Mouse (Mus musculus) megakaryocyte, embryonic 14.5 days (primary cell): ENCODE measurements around the gene Plcb2. TPM values are rescaled to one million over a fixed set of nuclear protein-coding genes. Genes with fewer than 3 reads are reported as not detected.
A peak's percentile ranks its signal among the peaks of the same experiment; 100 is the strongest.

Experiments
- H3K27me3 ChIP-seq: replicated peaks from 2 replicates; pipeline ENCODE3; 2012; ENCODE audit warnings: inconsistent platforms
- H3K36me3 ChIP-seq: replicated peaks from 2 replicates; pipeline ENCODE3; 2012; ENCODE audit warnings: low read length, inconsistent platforms, mixed read lengths
- H3K4me1 ChIP-seq: 2 replicates; pipeline ENCODE4 v1.6.1; 2012; ENCODE audit warnings: inconsistent platforms
- H3K4me3 ChIP-seq: replicated peaks from 2 replicates; pipeline ENCODE3; 2012; ENCODE audit warnings: moderate library complexity, mild to moderate bottlenecking, inconsistent platforms
- H3K9me3 ChIP-seq: 2 replicates; pipeline ENCODE4 v1.6.1; 2012; ENCODE audit warnings: inconsistent platforms
- FLI1 ChIP-seq: IDR thresholded peaks from 2 replicates; pipeline ENCODE4 v1.6.1; 2012; ENCODE audit warnings: low read length, inconsistent platforms, mixed read lengths
- GATA1 ChIP-seq: IDR thresholded peaks from 3 replicates; pipeline ENCODE4 v1.6.1; 2012; ENCODE audit warnings: mixed read lengths, low read length, inconsistent platforms, borderline replicate concordance
- polyA plus RNA-seq: library from polyadenylated mRNA; stranded (reverse); fragments of >175 nt; gene quantifications from 2 replicates; pipeline ENCODE4 v1.2.3, GENCODE M21; 2012; ENCODE audit warnings: low replicate concordance; ENCODE audit not compliant: insufficient read depth

Gene Plcb2
- polyA plus RNA-seq, 1 experiment, result 25.8 TPM

DNA sequence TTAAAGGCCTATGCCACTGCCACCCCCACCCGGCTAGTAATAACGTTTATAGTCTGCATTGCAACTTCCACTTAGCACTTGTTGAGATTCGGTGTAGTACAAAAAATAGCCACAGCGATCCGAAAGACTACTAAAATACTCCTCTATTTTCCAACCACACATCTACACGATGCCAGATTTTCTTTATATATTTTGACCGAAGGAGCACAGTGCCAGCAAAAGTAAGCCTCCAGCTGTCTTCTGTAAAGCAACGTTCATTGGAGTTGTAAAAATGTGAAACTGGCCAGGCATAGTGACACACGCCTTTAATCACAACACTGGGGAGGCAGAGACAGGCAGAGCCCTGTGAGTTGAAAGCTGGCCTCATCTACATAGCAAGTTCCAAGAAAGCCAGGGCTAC is 12.9 kb upstream of the Plcb2 start:
- Histone ChIP-seq H3K4me3 (no peak overlapping the region), H3K4me1 (peaks cover 36% of the 10 kb centered on the region), H3K27me3 (no peaks in the 10 kb centered on the region), H3K9me3 (no peaks in the 10 kb centered on the region), H3K36me3 (peaks cover 2% of the 10 kb centered on the region)
- TF ChIP-seq FLI1, result no peak
- no peak for TF ChIP-seq GATA1

DNA sequence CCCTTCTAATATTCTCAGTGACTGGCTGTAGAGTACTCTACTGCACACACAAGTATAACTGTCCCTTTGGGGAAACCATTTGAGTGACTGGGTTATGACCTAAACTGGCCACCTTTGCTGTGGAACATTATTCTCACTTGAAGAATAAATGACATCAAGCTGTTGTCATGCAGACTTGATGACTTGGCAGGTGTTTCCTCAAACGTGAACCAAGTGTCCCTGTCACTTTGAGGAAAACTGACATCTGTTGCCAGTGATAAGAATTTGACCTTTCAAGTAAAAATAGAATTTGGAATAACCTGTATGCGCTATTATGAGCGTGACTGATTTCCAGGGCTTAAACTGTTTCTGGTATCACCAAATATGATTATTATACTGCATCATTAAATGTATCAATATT is 12.1 kb upstream of the Plcb2 start:
- peaks cover 36% of the 10 kb centered on the region for H3K4me1 ChIP-seq
- H3K9me3 ChIP-seq, result no peaks in the 10 kb centered on the region
- no peaks in the 10 kb centered on the region for H3K36me3 ChIP-seq
- no peaks in the 10 kb centered on the region for H3K27me3 ChIP-seq
- no peak overlapping the region for H3K4me3 ChIP-seq
- no peak for TF ChIP-seq GATA1
- TF ChIP-seq FLI1, result no peak

DNA sequence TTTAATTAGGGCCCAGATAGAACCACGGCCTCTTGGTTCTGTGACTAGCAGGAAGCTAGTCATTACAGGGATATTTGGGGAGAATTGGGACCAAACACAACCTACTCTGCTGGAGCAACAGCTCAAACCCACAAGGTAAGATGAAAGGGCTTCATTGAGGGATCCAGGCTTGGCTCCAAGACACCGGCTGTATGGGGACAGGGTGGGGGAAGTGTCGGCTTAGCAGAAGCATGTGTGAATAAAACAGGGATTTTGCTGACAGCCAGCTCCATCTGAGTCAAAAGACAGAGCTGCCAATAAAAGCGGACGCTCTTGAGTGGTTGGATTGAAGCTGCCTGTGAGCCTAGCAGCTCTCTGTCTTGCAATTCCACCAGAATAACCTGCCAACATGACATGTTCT is 5.1 kb upstream of the Plcb2 start:
- peaks cover 37% of the 10 kb centered on the region for H3K4me1 ChIP-seq
- no peaks in the 10 kb centered on the region for H3K36me3 ChIP-seq
- H3K27me3 ChIP-seq, result peaks cover 2% of the 10 kb centered on the region
- no peaks in the 10 kb centered on the region for H3K9me3 ChIP-seq
- TF ChIP-seq FLI1 (no peak), GATA1 (no peak)
- no peak overlapping the region for H3K4me3 ChIP-seq

DNA sequence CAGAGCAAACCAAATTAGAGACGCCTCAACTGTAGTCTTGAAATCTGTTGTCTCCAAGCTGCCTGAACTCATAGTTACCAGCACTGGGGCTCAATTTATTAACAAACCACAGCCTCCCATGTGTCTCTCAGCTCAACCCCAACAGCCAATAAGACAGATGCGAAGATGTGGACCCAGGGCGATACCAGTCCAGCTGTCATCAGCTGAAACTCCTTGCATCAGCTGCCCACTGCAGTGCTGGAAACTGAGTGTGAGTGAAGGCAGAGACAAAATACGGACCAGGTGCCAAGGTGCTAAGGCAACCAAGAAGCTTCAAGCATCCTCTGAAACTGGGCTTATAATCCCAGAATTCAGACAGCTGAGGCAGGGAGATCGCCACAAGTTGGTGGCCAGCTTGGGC is 3.7 kb upstream of the Plcb2 start:
- H3K4me1 ChIP-seq, result peaks cover 50% of the 10 kb centered on the region
- peaks cover 2% of the 10 kb centered on the region for H3K27me3 ChIP-seq
- H3K9me3 ChIP-seq, result no peaks in the 10 kb centered on the region
- H3K36me3 ChIP-seq, result no peaks in the 10 kb centered on the region
- TF ChIP-seq FLI1 (no peak), GATA1 (no peak)
- no peak overlapping the region for H3K4me3 ChIP-seq

DNA sequence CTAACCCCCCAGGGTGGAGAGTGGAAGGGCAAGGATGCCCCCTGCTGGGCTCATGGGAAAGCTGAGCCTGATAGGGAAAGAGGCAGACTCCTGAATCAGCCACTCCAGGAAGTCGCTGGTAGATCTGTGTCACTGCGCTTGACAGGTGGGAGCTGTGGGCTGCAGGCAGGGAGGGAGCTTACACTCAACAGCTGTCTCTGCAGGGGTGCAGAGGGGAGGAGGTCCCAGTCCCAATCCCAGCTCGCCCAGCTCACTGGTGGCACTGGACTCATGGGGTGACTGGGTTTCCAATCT is 2.3 kb upstream of the Plcb2 start:
- Histone ChIP-seq H3K4me3 (peak overlapping the region; percentile 81), H3K27me3 (peaks cover 2% of the 10 kb centered on the region)
- TF ChIP-seq FLI1, result no peak
- no peak for TF ChIP-seq GATA1

DNA sequence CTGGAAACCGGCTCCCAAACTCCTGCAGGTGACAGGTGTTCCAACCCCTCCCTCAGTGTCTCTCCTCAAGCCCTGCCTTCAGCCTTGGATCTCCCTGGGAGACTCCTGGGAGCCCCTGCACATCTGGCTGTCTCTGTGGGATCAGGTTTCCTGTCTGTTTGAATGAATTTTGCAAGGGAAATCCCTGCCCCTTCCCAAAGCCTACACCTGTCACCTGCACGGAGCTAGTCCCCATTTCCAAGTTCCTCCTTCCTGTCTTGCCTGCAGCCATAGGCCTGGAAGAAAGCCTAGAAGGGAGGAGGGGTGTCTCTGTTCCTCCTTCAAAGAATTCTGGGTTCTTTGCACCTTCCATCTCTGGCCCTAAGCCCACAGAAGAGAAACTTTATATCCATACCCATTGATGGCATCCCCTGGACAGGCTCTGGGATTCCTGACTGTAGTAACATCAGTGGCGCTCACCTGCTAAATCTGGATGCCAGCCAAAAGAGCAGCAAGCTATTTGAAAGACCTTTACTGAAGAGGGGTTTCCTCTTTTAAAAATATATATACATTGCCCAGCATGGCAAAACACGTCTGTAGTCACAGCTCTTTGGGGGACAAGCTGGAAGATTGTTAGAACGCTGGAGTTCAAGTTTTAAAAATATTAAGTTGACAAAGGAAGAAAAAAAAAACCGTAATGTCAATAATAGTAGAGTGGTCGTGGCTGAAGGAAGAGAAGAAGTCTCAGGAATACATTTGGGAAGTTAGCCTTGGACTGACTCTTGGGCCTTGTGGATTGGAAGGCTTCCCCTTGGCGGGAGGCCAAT is 1.8 kb upstream of the Plcb2 start:
- H3K4me1 ChIP-seq, result peaks cover 70% of the 10 kb centered on the region
- H3K36me3 ChIP-seq, result peaks cover 18% of the 10 kb centered on the region
- TF ChIP-seq GATA1 (no peak), FLI1 (no peak)
- H3K4me3 ChIP-seq, result no peak overlapping the region
- H3K9me3 ChIP-seq, result no peaks in the 10 kb centered on the region
- peaks cover 2% of the 10 kb centered on the region for H3K27me3 ChIP-seq

More for the DNA sequence above, 2.3 kb upstream of the Plcb2 start:
- H3K4me1 ChIP-seq, result peaks cover 64% of the 10 kb centered on the region
- H3K36me3 ChIP-seq, result peaks cover 13% of the 10 kb centered on the region
- H3K9me3 ChIP-seq, result no peaks in the 10 kb centered on the region

DNA sequence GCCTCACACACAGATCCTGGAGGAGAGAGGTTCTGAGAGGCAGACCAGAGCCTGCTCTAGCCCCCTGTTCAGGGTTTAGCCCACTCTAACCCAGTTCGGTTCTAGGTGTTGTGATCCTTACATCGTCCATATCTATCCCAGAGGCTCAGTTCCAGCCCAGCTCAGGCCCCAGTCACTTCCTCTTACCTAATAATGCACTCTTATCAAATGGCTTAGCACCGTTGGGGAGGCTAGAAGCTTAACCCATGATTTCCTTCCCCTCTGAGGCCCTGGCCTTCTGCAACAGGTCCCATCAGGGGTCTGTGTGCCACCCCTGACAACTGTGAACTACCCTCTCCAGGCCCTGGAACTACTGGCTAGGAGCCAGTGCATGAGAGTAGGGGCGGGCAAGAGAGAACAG is 956 bp upstream of the Plcb2 start:
- Histone ChIP-seq H3K4me3 (peak overlapping the region; percentile 90), H3K9me3 (no peaks in the 10 kb centered on the region), H3K4me1 (peaks cover 78% of the 10 kb centered on the region), H3K27me3 (peaks cover 2% of the 10 kb centered on the region), H3K36me3 (peaks cover 27% of the 10 kb centered on the region)
- TF ChIP-seq GATA1, result no peak
- TF ChIP-seq FLI1, result no peak

DNA sequence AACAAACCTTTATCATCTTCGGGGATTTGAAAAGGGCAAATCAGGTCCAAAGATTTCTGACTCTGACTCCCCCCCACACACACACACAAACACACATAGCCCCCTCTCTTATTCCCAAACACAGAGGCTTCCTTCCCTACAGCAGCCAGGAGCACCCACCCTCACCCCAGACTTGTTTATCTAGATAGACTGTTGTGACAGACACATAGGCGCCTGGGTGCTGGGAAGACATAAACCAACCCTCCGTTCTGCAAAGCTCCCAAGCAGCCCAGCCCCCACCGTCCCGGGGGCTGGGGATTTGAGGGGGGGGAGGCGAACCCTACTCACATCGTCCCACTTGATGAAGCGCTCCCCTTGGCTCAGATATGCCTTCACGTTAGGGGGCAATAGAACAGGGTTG is 327 bp downstream of the Plcb2 start:
- Histone ChIP-seq H3K27me3 (peaks cover 2% of the 10 kb centered on the region), H3K4me1 (peaks cover 84% of the 10 kb centered on the region), H3K4me3 (peak overlapping the region; percentile 90), H3K36me3 (peaks cover 39% of the 10 kb centered on the region), H3K9me3 (no peaks in the 10 kb centered on the region)
- TF ChIP-seq GATA1 (no peak), FLI1 (no peak)

DNA sequence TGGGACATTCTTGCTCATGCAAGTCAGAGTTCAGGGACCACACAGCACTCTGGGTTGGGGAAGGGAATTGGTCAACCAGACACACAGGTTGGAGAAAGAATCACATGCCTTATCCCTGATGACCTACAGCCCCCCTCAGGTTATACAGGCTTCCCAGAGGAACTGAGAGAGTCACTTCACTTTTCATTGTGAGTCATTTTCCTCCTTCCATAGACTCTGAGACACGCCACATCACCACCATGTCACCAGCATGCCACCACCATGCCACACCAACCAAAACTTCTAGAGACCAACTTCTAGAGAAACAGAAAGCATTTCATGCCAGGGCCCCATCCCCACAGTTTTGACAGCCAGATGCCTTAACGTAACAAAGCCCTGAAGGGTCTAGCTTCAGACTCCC is 1.4 kb downstream of the Plcb2 start:
- H3K27me3 ChIP-seq, result no peaks in the 10 kb centered on the region
- H3K4me3 ChIP-seq, result peak overlapping the region; percentile 90
- peaks cover 49% of the 10 kb centered on the region for H3K36me3 ChIP-seq
- no peak for TF ChIP-seq FLI1
- no peak for TF ChIP-seq GATA1
- no peaks in the 10 kb centered on the region for H3K9me3 ChIP-seq
- peaks cover 92% of the 10 kb centered on the region for H3K4me1 ChIP-seq

DNA sequence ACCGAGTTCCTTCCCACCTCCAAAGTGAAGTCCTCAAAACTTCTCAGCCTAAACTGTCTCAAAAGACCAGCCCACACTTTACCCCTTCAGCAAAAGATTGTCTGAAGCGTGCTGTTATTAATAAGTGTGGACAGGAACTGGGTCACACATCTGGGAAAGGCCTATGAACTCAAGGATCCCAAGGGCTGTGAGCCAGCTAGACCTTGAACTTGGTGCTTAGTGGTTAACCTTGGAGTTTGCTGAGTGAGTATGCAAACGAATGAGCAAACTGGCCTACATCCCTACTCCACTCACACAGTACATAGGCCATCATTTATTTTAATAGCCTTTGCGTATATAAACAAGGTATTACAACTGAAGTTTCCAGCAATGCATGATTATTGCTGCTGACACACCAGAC is 2.7 kb downstream of the Plcb2 start:
- peaks cover 83% of the 10 kb centered on the region for H3K4me1 ChIP-seq
- H3K9me3 ChIP-seq, result no peaks in the 10 kb centered on the region
- TF ChIP-seq GATA1 (no peak), FLI1 (no peak)
- peaks cover 61% of the 10 kb centered on the region for H3K36me3 ChIP-seq
- H3K27me3 ChIP-seq, result no peaks in the 10 kb centered on the region
- H3K4me3 ChIP-seq, result peak overlapping the region; percentile 23
